Mouse (Mus musculus) heart, embryonic 12.5 days (tissue): ENCODE results near the gene Nit2. TPM values are rescaled to one million over a fixed set of nuclear protein-coding genes. Genes with fewer than 3 reads are reported as not detected.
"Not testable (repeated sequence)": the region's sequence is repeated elsewhere in the genome, so short reads cannot be mapped to it uniquely, and the experiment has no call there.

ENCODE experiments used
- ATAC-seq: fragments of 200-750 bp; cut with Nextera tagmentation; 2 replicates; pipeline ENCODE4 v1.8.0; 2017; ENCODE audit warnings: moderate TSS enrichment, moderate library complexity; ENCODE audit not compliant: insufficient number of reproducible peaks, low FRiP score
- H3K27ac ChIP-seq: fragments of 300-500 bp; sonication (generic); 2 replicates; pipeline ENCODE4 v1.5.1; 2016; ENCODE audit warnings: mild to moderate bottlenecking, moderate library complexity; ENCODE audit not compliant: poor library complexity, severe bottlenecking
- H3K27me3 ChIP-seq: fragments of 300-500 bp; sonication (generic); replicated peaks from 2 replicates; pipeline ENCODE4 v1.6.1; 2016; ENCODE audit warnings: mild to moderate bottlenecking, moderate library complexity
- H3K36me3 ChIP-seq: fragments of 300-500 bp; sonication (generic); 2 replicates; pipeline ENCODE4 v1.6.1; 2016; ENCODE audit warnings: mild to moderate bottlenecking, moderate library complexity
- H3K4me1 ChIP-seq: fragments of 300-500 bp; sonication (generic); replicated peaks from 2 replicates; pipeline ENCODE4 v1.6.1; 2016; ENCODE audit warnings: mild to moderate bottlenecking
- H3K4me2 ChIP-seq: fragments of 300-500 bp; sonication (generic); 2 replicates; pipeline ENCODE4 v1.6.1; 2016; ENCODE audit warnings: mild to moderate bottlenecking, moderate library complexity
- H3K4me3 ChIP-seq: fragments of 300-500 bp; sonication (generic); 2 replicates; pipeline ENCODE4 v1.5.1; 2016; ENCODE audit warnings: mild to moderate bottlenecking
- H3K9ac ChIP-seq: fragments of 300-500 bp; sonication (generic); 2 replicates; pipeline ENCODE4 v1.6.1; 2016; ENCODE audit warnings: mild to moderate bottlenecking, moderate library complexity
- H3K9me3 ChIP-seq: fragments of 300-500 bp; sonication (generic); replicated peaks from 2 replicates; pipeline ENCODE4 v1.6.1; 2016; ENCODE audit warnings: mild to moderate bottlenecking, moderate library complexity
- WGBS: fragments of 180-500 bp; shearing (Covaris S2); methylation state at CpG from one replicate; pipeline ENCODE4 v1.1.7; 2016; 5-methylcytosine and 5-hydroxymethylcytosine counted together
- polyA plus RNA-seq: library from polyadenylated mRNA; unstranded; fragments of >200 nt; fragmentation: Nextera tagmentation; extraction: Ambion mirVana; gene quantifications from 2 replicates; pipeline ENCODE4 v1.2.1, GENCODE M21; 2016

Nit2 gene
- polyA plus RNA-seq, 1 experiment from 2014 or later, result 39.7 TPM

DNA sequence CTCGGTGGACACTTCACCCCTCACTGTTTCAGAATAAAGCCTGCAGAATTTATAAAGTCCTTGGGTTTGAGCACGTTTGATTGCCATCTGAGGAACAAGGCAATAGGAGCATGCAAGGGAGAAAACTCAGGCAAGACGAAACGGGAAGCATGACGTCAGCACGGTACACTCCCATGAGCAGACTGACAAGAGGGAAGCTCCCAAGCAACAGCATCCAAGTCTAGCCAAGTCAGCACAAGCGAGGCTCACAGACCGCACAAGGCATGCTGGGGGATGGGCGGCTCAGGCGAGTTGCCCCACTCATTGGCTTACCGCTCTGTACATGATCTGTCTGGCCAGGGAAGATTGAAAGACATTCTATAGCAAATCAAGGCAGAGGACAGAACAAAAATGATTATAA is 14.0 kb upstream of the Nit2 start:
- Histone ChIP-seq H3K27ac (no peak overlapping the region), H3K4me3 (no peak overlapping the region), H3K27me3 (no peaks in the 10 kb centered on the region), H3K9ac (no peak overlapping the region), H3K4me2 (no peak overlapping the region), H3K36me3 (peaks cover 62% of the 10 kb centered on the region), H3K4me1 (no peaks in the 10 kb centered on the region), H3K9me3 (no peaks in the 10 kb centered on the region)
- WGBS, result 79% methylated on average over 11 of the region's 11 CpGs
- ATAC-seq, result no peak

- Histone ChIP-seq H3K27me3 (no peaks in the 10 kb centered on the region), H3K27ac (no peak overlapping the region), H3K9ac (no peak overlapping the region), H3K4me3 (no peak overlapping the region), H3K4me1 (no peaks in the 10 kb centered on the region), H3K4me2 (no peak overlapping the region), H3K36me3 (peaks cover 62% of the 10 kb centered on the region), H3K9me3 (no peaks in the 10 kb centered on the region)
- 73% methylated on average over 10 of the region's 10 CpGs for WGBS
- no peak for ATAC-seq
These were observed 10.5 kb upstream of the Nit2 start for GRCm38 (mm10) chr16:57177664-57178063.

DNA sequence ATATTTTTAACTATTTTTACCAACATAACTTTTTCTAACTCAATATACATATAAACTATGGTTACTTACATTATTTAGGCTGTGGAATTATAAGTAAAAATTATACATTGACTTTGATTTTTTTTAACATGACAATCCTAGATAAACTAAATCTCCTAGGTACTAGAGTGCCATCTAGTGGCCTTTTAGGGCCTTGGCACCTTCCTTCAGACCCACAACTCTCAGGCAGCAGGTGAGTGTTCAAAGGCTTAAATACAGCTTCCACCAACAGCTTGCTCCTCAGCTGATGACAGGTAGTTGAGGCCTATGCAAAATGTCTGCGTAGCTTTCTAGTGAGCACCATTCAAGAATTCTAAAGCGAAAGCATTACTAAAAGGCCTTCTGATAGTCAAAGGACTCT is 10.1 kb upstream of the Nit2 start:
- Histone ChIP-seq H3K4me2 (no peak overlapping the region), H3K27me3 (no peaks in the 10 kb centered on the region), H3K36me3 (peaks cover 62% of the 10 kb centered on the region), H3K27ac (no peak overlapping the region), H3K9ac (no peak overlapping the region), H3K4me3 (no peak overlapping the region), H3K9me3 (no peaks in the 10 kb centered on the region), H3K4me1 (no peaks in the 10 kb centered on the region)
- ATAC-seq, result no peak
- WGBS, result 48% methylated on average over 2 of the region's 2 CpGs

DNA sequence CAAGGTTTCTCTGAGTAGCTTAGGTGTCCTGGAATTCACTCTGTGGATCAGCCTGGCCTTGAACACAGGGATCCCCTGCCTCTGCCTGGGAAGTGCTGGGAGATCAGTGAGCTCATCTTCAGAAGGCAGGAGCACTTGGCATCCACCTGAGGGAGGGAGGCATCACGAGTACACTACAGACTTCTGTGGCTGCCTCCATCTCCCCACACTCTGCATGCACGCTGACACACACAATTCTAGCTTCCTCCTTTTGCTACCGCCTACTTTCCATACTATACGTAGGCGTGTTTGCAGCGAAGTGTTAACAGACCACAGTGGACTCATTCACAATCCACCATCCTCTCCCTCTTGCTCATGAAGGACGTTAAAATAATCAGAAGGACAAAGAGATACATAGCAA is 9.1 kb upstream of the Nit2 start:
- Histone ChIP-seq H3K4me3 (no peak overlapping the region), H3K4me1 (no peaks in the 10 kb centered on the region), H3K9ac (no peak overlapping the region), H3K4me2 (no peak overlapping the region), H3K27me3 (no peaks in the 10 kb centered on the region), H3K27ac (no peak overlapping the region), H3K9me3 (no peaks in the 10 kb centered on the region), H3K36me3 (peaks cover 57% of the 10 kb centered on the region)
- WGBS, result 87% methylated on average over 7 of the region's 7 CpGs
- ATAC-seq, result no peak

DNA sequence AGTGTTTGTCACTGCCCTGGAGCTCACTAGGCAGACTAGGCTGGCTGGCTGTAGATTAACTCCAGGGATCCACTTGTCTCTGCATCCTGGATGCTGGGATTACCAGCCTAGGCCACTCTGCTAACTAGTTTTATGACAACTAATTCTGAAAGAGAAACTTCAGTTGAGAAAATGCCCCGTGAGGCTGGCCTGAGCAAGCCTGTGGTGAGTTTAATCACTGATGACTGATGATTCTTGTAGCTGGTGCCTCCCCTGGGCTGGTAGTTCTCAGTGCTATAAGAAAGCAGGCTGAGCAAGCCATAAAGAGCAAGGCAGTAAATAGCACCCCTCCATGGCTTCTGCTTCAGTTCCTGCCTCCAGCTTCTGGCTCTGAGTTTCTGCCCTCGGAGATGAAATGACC is 8.6 kb upstream of the Nit2 start:
- no peaks in the 10 kb centered on the region for H3K4me1 ChIP-seq
- no peak overlapping the region for H3K4me2 ChIP-seq
- H3K27ac ChIP-seq, result no peak overlapping the region
- H3K9ac ChIP-seq, result no peak overlapping the region
- ATAC-seq, result no peak
- WGBS, result 80% methylated on average over 2 of the region's 2 CpGs
- no peak overlapping the region for H3K4me3 ChIP-seq
- peaks cover 57% of the 10 kb centered on the region for H3K36me3 ChIP-seq
- H3K9me3 ChIP-seq, result no peaks in the 10 kb centered on the region
- no peaks in the 10 kb centered on the region for H3K27me3 ChIP-seq

GRCm38 (mm10) chr16:57174480-57174879 is 7.3 kb upstream of the Nit2 start:
- H3K4me1 ChIP-seq, ATAC-seq, H3K27me3 ChIP-seq, H3K9ac ChIP-seq, H3K27ac ChIP-seq, H3K9me3 ChIP-seq, H3K4me2 ChIP-seq, H3K4me3 ChIP-seq: not testable (repeated sequence)
- peaks cover 50% of the 10 kb centered on the region for H3K36me3 ChIP-seq

- no peak overlapping the region for H3K4me2 ChIP-seq
- no peak overlapping the region for H3K27ac ChIP-seq
- peaks cover 36% of the 10 kb centered on the region for H3K36me3 ChIP-seq
- H3K27me3 ChIP-seq, result no peaks in the 10 kb centered on the region
- no peaks in the 10 kb centered on the region for H3K9me3 ChIP-seq
- no peak overlapping the region for H3K4me3 ChIP-seq
- 88% methylated on average over 6 of the region's 6 CpGs for WGBS
- no peak for ATAC-seq
- H3K9ac ChIP-seq, result no peak overlapping the region
- peaks cover 3% of the 10 kb centered on the region; the same call in 1 of the 2 replicates for H3K4me1 ChIP-seq
These were observed 4.4 kb upstream of the Nit2 start for GRCm38 (mm10) chr16:57171570-57171969.

- no peak for ATAC-seq
- H3K4me1 ChIP-seq, result peaks cover 3% of the 10 kb centered on the region; the same call in 1 of the 2 replicates
- H3K9me3 ChIP-seq, result no peaks in the 10 kb centered on the region
- no peak overlapping the region for H3K4me2 ChIP-seq
- H3K4me3 ChIP-seq, result no peak overlapping the region
- H3K36me3 ChIP-seq, result peaks cover 33% of the 10 kb centered on the region
- no peak overlapping the region for H3K27ac ChIP-seq
- no peaks in the 10 kb centered on the region for H3K27me3 ChIP-seq
- 86% methylated on average over 8 of the region's 8 CpGs for WGBS
- no peak overlapping the region for H3K9ac ChIP-seq
These were observed 4.0 kb upstream of the Nit2 start for GRCm38 (mm10) chr16:57171161-57171560.

GRCm38 (mm10) chr16:57168236-57168635 is 1.1 kb upstream of the Nit2 start:
- peaks cover 24% of the 10 kb centered on the region for H3K36me3 ChIP-seq
- no peak overlapping the region for H3K9ac ChIP-seq
- H3K4me1 ChIP-seq, result peaks cover 5% of the 10 kb centered on the region
- 76% methylated on average over 4 of the region's 4 CpGs for WGBS
- no peak overlapping the region for H3K4me2 ChIP-seq
- ATAC-seq, result no peak
- H3K9me3 ChIP-seq, result no peaks in the 10 kb centered on the region
- no peak overlapping the region for H3K4me3 ChIP-seq
- no peak overlapping the region for H3K27ac ChIP-seq
- H3K27me3 ChIP-seq, result no peaks in the 10 kb centered on the region

DNA sequence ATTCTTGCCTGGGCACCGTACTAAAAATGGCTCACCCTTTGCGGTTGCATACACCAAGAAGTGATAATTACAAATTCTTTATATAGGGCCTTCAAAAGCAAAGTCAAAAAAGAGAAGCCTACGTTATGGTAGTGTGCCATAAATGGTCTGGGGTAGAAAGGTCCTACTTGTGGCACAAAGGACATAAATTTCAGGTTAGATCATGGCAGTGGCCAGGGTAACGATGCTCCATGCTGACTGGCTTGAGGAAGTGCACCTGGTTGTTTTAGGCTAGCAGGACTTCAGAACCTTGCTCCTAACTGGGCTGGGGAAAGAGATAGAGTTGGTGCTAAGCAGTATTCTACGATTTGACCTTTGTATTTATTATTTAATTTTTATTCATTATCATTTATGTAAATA is 372 bp upstream of the Nit2 start:
- H3K27me3 ChIP-seq, result no peaks in the 10 kb centered on the region
- 33% methylated on average over 5 of the region's 5 CpGs for WGBS
- H3K9ac ChIP-seq, result peak overlapping the region; percentile 34; the same call in 1 of the 2 replicates
- H3K4me2 ChIP-seq, result peak overlapping the region; percentile 71
- no peaks in the 10 kb centered on the region for H3K9me3 ChIP-seq
- H3K4me1 ChIP-seq, result peaks cover 5% of the 10 kb centered on the region
- peak; percentile 10; the same call in 1 of the 2 replicates for ATAC-seq
- H3K27ac ChIP-seq, result peak overlapping the region; percentile 90
- peaks cover 26% of the 10 kb centered on the region for H3K36me3 ChIP-seq
- H3K4me3 ChIP-seq, result peak overlapping the region; percentile 80

DNA sequence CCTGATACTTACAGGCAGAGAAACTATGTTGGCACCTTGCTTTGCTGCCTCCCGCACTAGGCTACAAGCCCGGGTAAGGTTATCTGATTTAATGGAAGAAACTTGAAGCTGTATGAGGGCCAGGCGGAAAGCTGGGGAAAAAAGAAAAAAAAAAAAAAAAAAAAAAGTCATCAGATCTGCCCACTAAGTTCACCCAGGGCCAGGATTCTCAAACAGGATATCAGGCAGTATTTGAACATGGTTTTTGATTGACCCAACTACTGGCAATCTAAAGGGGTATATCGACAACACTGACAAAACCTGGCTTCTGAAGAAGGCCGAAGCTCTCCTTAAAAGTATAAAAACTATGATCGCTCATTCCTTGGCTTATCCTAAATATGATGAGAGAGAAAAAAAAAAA is 1.1 kb downstream of the Nit2 start:
- Histone ChIP-seq H3K27ac (no peak overlapping the region), H3K36me3 (peaks cover 31% of the 10 kb centered on the region), H3K9ac (no peak overlapping the region), H3K27me3 (no peaks in the 10 kb centered on the region), H3K4me1 (peaks cover 5% of the 10 kb centered on the region), H3K4me3 (peak overlapping the region; percentile 80), H3K9me3 (no peaks in the 10 kb centered on the region), H3K4me2 (peak overlapping the region; percentile 71)
- no peak for ATAC-seq
- 73% methylated on average over 6 of the region's 6 CpGs for WGBS

GRCm38 (mm10) chr16:57165157-57165556 is 2.0 kb downstream of the Nit2 start:
- no peak for ATAC-seq
- Histone ChIP-seq H3K9ac (no peak overlapping the region), H3K4me3 (no peak overlapping the region), H3K27ac (no peak overlapping the region), H3K36me3 (peaks cover 32% of the 10 kb centered on the region), H3K4me2 (no peak overlapping the region), H3K27me3 (no peaks in the 10 kb centered on the region), H3K9me3 (no peaks in the 10 kb centered on the region), H3K4me1 (peaks cover 5% of the 10 kb centered on the region)
- WGBS, result 96% methylated on average over 5 of the region's 5 CpGs
